Mouse (Mus musculus) spleen, embryonic (tissue): ENCODE results near the gene Igf2r.

Experiments
- CTCF ChIA-PET: fragments of 350-600 bp; sonication (Branson Sonifier 250); formaldehyde crosslinking; loops from one replicate; lab custom pipeline; 2022; lab: Charles Lee

The Igf2r gene

GRCm38 (mm10) chr17:12782861-12783847, 13.7 kb upstream of the Igf2r start:
- CTCF ChIA-PET, result no interaction called here

- CTCF ChIA-PET, result no interaction called here
Measured at GRCm38 (mm10) chr17:12781101-12781500, 11.6 kb upstream of the Igf2r start.

GRCm38 (mm10) chr17:12780125-12780524, 10.7 kb upstream of the Igf2r start:
- CTCF ChIA-PET, result no interaction called here

GRCm38 (mm10) chr17:12779442-12779841, 10.0 kb upstream of the Igf2r start:
- CTCF ChIA-PET, result no interaction called here

GRCm38 (mm10) chr17:12773956-12774355, 4.5 kb upstream of the Igf2r start:
- CTCF ChIA-PET, result interaction anchor here (0.7 kb wide), 1 partner anchor 97 kb away, joined by 3 read pairs; no protein-coding TSS in a partner anchor

- CTCF ChIA-PET, result no interaction called here
Measured at GRCm38 (mm10) chr17:12770500-12770899, 1.0 kb upstream of the Igf2r start.

GRCm38 (mm10) chr17:12768415-12769379, 767 bp downstream of the Igf2r start:
- CTCF ChIA-PET, result no interaction called here

GRCm38 (mm10) chr17:12767294-12767852, 2.1 kb downstream of the Igf2r start:
- CTCF ChIA-PET, result interaction anchor here (0.6 kb wide), 1 partner anchor 111 kb away, joined by 5 read pairs; no protein-coding TSS in a partner anchor

- CTCF ChIA-PET, result no interaction called here
Measured at GRCm38 (mm10) chr17:12763412-12763811, 6.1 kb downstream of the Igf2r start.

- CTCF ChIA-PET, result no interaction called here
Measured at GRCm38 (mm10) chr17:12760355-12761146, 8.9 kb downstream of the Igf2r start.

GRCm38 (mm10) chr17:12759646-12760074, 9.8 kb downstream of the Igf2r start:
- CTCF ChIA-PET, result no interaction called here

- CTCF ChIA-PET, result no interaction called here
Measured at GRCm38 (mm10) chr17:12758701-12759455, 10.6 kb downstream of the Igf2r start.

GRCm38 (mm10) chr17:12757990-12758389, 11.5 kb downstream of the Igf2r start:
- CTCF ChIA-PET, result no interaction called here

GRCm38 (mm10) chr17:12757161-12757560, 12.3 kb downstream of the Igf2r start:
- CTCF ChIA-PET, result no interaction called here

- CTCF ChIA-PET, result no interaction called here
Measured at GRCm38 (mm10) chr17:12755951-12756350, 13.5 kb downstream of the Igf2r start.

GRCm38 (mm10) chr17:12755146-12755545, 14.3 kb downstream of the Igf2r start:
- CTCF ChIA-PET, result no interaction called here

GRCm38 (mm10) chr17:12754243-12755007, 15.0 kb downstream of the Igf2r start:
- CTCF ChIA-PET, result interaction anchor here (0.6 to 0.7 kb wide), 2 partner anchors 55 to 56 kb away, joined by 3 read pairs; no protein-coding TSS in a partner anchor

- CTCF ChIA-PET, result no interaction called here
Measured at GRCm38 (mm10) chr17:12753050-12753449, 16.4 kb downstream of the Igf2r start.

GRCm38 (mm10) chr17:12751641-12752040, 17.8 kb downstream of the Igf2r start:
- CTCF ChIA-PET, result no interaction called here
